ENCODE assay signal across 7 mouse cellular contexts in the genomic region with DNA sequence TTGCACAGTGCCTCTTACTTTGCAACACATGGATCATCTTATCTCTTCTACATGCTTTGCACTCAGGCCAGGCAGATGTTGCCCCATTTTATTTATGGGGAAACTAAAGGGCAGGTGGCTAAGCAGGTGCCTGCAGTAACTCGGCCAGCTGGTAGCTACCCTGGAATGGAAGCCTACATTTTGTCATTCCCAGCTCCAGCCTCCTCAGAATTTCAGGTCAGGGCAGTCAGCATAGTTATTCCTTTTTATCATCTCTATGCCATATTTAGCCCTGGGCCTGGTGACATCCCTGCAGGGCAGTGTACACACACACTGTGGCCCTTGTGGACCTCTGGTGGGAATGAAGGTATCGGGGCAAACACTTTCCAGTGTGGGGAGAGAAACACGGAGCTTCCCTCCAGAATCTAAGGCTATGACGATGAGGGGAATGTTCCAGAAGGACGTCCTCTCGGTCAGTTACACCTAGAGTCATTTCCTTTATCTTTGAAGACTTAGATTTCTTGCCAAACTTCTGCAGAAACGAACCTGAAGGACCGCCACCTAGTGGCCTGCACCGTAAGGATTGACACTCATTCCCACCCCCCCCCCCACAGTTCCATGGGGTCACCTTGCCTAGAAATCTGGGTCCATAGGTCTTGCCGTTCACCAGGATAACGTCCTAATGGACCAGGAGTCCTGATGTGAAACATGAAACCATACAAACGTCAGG.
DNase-seq lines count a peak whose midpoint lies in the region; ATAC-seq lines count a peak whose summit lies in the region.

No protein-coding gene starts in this region.

- no peaks in the 10 kb centered on the region for H3K36me3 ChIP-seq in midbrain, embryonic 14.5 days (ENCODE audit: control insufficient read depth, insufficient read depth, low read length)
- H3K36me3 ChIP-seq in midbrain, embryonic 15.5 days (replicated peaks) = no peaks in the 10 kb centered on the region

- H3K27me3 ChIP-seq in midbrain, embryonic 14.5 days (ENCODE audit: control insufficient read depth, insufficient read depth, low read length) = no peaks in the 10 kb centered on the region
- no peaks in the 10 kb centered on the region for H3K27me3 ChIP-seq in midbrain, embryonic 15.5 days (replicated peaks)

- no peaks in the 10 kb centered on the region for H3K9me3 ChIP-seq in midbrain, embryonic 14.5 days (ENCODE audit: control insufficient read depth, low read length)
- no peaks in the 10 kb centered on the region for H3K9me3 ChIP-seq in midbrain, embryonic 15.5 days

- no peak overlapping the region for H3K4me3 ChIP-seq in midbrain, embryonic 14.5 days (replicated peaks; ENCODE audit: low read depth, low read length)
- no peak overlapping the region for H3K4me3 ChIP-seq in midbrain, embryonic 15.5 days

- DNase-seq in midbrain, embryonic 14.5 days = peak; percentile 43
- peak; percentile 51 for DNase-seq in R1 (ENCODE audit: low read depth, low spot score)
- DNase-seq in cerebellum, postnatal 25 days = peak; percentile 35 to 61
- peak; percentile 71 for DNase-seq in induced T-regulatory cell, adult 2 months (ENCODE audit: low read depth)
- peak; percentile 35 for DNase-seq in retina, embryonic 14.5 days (ENCODE audit: low spot score)
- no peak for DNase-seq in MN1 (ENCODE audit: low spot score)

- H3K4me2 ChIP-seq in midbrain, embryonic 14.5 days (ENCODE audit: low read length) = no peak overlapping the region
- no peak overlapping the region for H3K4me2 ChIP-seq in midbrain, embryonic 15.5 days

- ATAC-seq in midbrain, embryonic 14.5 days (ENCODE audit: low FRiP score, low TSS enrichment) = no peak
- no peak for ATAC-seq in midbrain, embryonic 15.5 days (replicated peaks)

- no peak overlapping the region for H3K27ac ChIP-seq in midbrain, embryonic 14.5 days (replicated peaks; ENCODE audit: low read depth, low read length)
- H3K27ac ChIP-seq in midbrain, embryonic 15.5 days = no peak overlapping the region

- 44% methylated on average over 12 of the region's 12 CpGs for WGBS in midbrain, embryonic 14.5 days
- whole genome bisulfite sequencing in midbrain, embryonic 15.5 days = 46% methylated on average over 12 of the region's 12 CpGs

- no peaks in the 10 kb centered on the region for H3K4me1 ChIP-seq in midbrain, embryonic 14.5 days (ENCODE audit: control insufficient read depth, insufficient read depth, low read length)
- no peaks in the 10 kb centered on the region for H3K4me1 ChIP-seq in midbrain, embryonic 15.5 days

- H3K9ac ChIP-seq in midbrain, embryonic 14.5 days (replicated peaks; ENCODE audit: low read length) = no peak overlapping the region
- no peak overlapping the region for H3K9ac ChIP-seq in midbrain, embryonic 15.5 days
